Mouse (Mus musculus) erythroblast, adult 5-6 weeks (primary cell): Measurements from ENCODE around the gene Prkar1a. TPM values are rescaled to one million over a fixed set of nuclear protein-coding genes. Genes with fewer than 3 reads are reported as not detected.
"Not testable (repeated sequence)": the region's sequence is repeated elsewhere in the genome, so short reads cannot be mapped to it uniquely, and the experiment has no call there.

Experiments used
- ATAC-seq: replicated peaks from 2 replicates; pipeline ENCODE4 v1.8.0; 2016; ENCODE audit warnings: moderate number of reproducible peaks, mild to moderate bottlenecking, moderate TSS enrichment, inconsistent platforms; ENCODE audit not compliant: poor library complexity, low FRiP score, severe bottlenecking
- total RNA-seq, 2 experiments: library from RNA; stranded (forward) in 1 of 2; stranded (reverse) in 1 of 2; fragments of 150-400 nt in 1 of 2; fragments of 200-764, 138-1000 nt in 1 of 2; gene quantifications; 2 replicates each; pipeline versions ENCODE4 v1.2.3 to v1.2.4; 2015 to 2017; ENCODE audit warnings: low replicate concordance in 2 of 2

The Prkar1a gene
- total RNA-seq, 2 experiments from 2014 or later, result 20.4 to 30.0 TPM

GRCm38 (mm10) chr11:109635871-109636395 lies 13.3 kb upstream of the Prkar1a start:
- ATAC-seq, result no peak

GRCm38 (mm10) chr11:109641498-109642222 lies 7.5 kb upstream of the Prkar1a start:
- no peak for ATAC-seq

- no peak for ATAC-seq
These were observed 695 bp upstream of the Prkar1a start for GRCm38 (mm10) chr11:109648510-109648909.

- peak; percentile 38 for ATAC-seq
These were observed 933 bp downstream of the Prkar1a start for GRCm38 (mm10) chr11:109649975-109650701.

- ATAC-seq, result peak; percentile 95
These were observed 1.8 kb downstream of the Prkar1a start for GRCm38 (mm10) chr11:109650788-109651565.

- ATAC-seq, result peak; percentile 30
These were observed 2.4 kb downstream of the Prkar1a start for GRCm38 (mm10) chr11:109651566-109652024.

GRCm38 (mm10) chr11:109652505-109652904 lies 3.3 kb downstream of the Prkar1a start:
- ATAC-seq, result no peak

- no peak for ATAC-seq
These were observed 4.0 kb downstream of the Prkar1a start for GRCm38 (mm10) chr11:109653201-109653600.

GRCm38 (mm10) chr11:109654581-109654980 lies 5.4 kb downstream of the Prkar1a start:
- no peak for ATAC-seq

GRCm38 (mm10) chr11:109656232-109656631 lies 7.0 kb downstream of the Prkar1a start:
- ATAC-seq, result peak; percentile 47

- not testable (repeated sequence) for ATAC-seq
These were observed 11.3 kb downstream of the Prkar1a start for GRCm38 (mm10) chr11:109660526-109660925.

- ATAC-seq, result no peak
These were observed 15.1 kb downstream of the Prkar1a start for GRCm38 (mm10) chr11:109664293-109664692.

GRCm38 (mm10) chr11:109665424-109665823 lies 16.2 kb downstream of the Prkar1a start:
- no peak for ATAC-seq

GRCm38 (mm10) chr11:109666411-109666810 lies 17.2 kb downstream of the Prkar1a start:
- no peak for ATAC-seq

GRCm38 (mm10) chr11:109667371-109667770 lies 18.2 kb downstream of the Prkar1a start:
- ATAC-seq, result no peak

GRCm38 (mm10) chr11:109668115-109668725 lies 19.0 kb downstream of the Prkar1a start:
- no peak for ATAC-seq

GRCm38 (mm10) chr11:109669149-109669708 lies 20.0 kb downstream of the Prkar1a start:
- ATAC-seq, result 0 out of 2 replicates have a peak, but pooled peaks have one; percentile 34

GRCm38 (mm10) chr11:109670026-109670916 lies 21.1 kb downstream of the Prkar1a start:
- ATAC-seq, result no peak
